31 mouse cellular contexts compared by ENCODE assay signal in the genomic region with DNA sequence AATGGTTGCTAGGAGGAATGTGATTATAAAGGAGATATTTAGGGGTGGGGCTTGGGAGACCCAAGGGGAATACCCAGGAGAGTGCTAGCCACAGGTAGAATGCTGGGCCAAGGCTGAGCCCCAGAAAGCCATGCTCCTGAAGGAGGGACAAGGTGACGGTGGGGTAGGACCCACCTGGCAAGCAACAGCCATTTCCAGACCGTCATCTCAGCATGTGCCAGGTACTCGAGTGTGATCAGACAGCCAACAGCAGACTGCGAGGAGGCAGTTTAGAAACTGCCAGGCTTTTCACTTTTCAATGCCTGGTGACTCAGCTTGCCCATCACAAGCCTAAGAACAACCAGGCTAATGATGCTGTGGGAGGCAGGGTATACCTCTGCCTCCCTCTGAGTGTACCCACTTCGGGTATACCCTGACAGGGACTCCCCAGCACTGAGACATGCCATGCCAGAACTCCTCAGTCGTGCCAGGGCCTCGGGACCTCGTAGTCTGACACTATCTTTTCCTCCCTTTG. TPM values are rescaled to one million over a fixed set of nuclear protein-coding genes. Genes with fewer than 3 reads are reported as not detected.
DNase-seq lines count a peak whose midpoint lies in the region; ATAC-seq and TF ChIP-seq lines count a peak whose summit lies in the region.
"Had no signal": no experiment of that assay in that cellular context is flagged by ENCODE, and none has a peak within 500 bp of the region (broad histone marks: within the 10 kb centered on the region; RNA-seq: fewer than 3 reads in every experiment).

No protein-coding gene starts in this region.

- DNase-seq in frontal cortex, postnatal 10 days (ENCODE audit: low spot score in 2 of 2) = no peak
- peak; percentile 37 to 40 for DNase-seq in cerebellum, adult 18-20 months
- DNase-seq in cerebellum, adult 8-10 months = peak; percentile 21
- no peak for DNase-seq in adrenal gland, adult 18-20 months (ENCODE audit: low spot score in 2 of 2)
- no peak for DNase-seq in kidney, adult 11 months
- DNase-seq: adrenal gland, postnatal 10 days; adrenal gland, postnatal 36 days; embryo, embryonic 11 days; gastrocnemius, adult 2 months; gastrocnemius, postnatal 36 days; heart, adult 2 months; heart, postnatal 14 days; heart, postnatal 4 days; kidney, adult 8-10 months had no signal

- no peak overlapping the region for H3K4me2 ChIP-seq in intestine, postnatal 0 days (replicated peaks; ENCODE audit: low read depth)
- H3K4me2 ChIP-seq: embryonic facial prominence, embryonic 13.5 days; forebrain, embryonic 12.5 days; forebrain, embryonic 15.5 days; heart, embryonic 13.5 days; hindbrain, embryonic 14.5 days had no signal

- H3K36me3 ChIP-seq in intestine, postnatal 0 days (ENCODE audit: control insufficient read depth, insufficient read depth) = peaks cover 52% of the 10 kb centered on the region; the same call in 1 of the 2 replicates

- 0 out of 2 replicates have a peak overlapping the region, but pooled peaks have one; percentile 14 for H3K27ac ChIP-seq in cortical plate, adult 2 months (ENCODE audit: insufficient read depth, low read length)
- no peak overlapping the region for H3K27ac ChIP-seq in intestine, postnatal 0 days (ENCODE audit: low read depth, low read length)
- H3K27ac ChIP-seq: embryonic facial prominence, embryonic 10.5 days; embryonic facial prominence, embryonic 13.5 days; forebrain, embryonic 12.5 days; forebrain, embryonic 15.5 days; gastrocnemius, adult 2 months; heart, adult 2 months; heart, embryonic 10.5 days; heart, embryonic 13.5 days; hindbrain, embryonic 14.5 days; hindbrain, postnatal 0 days had no signal

- H3K4me3 ChIP-seq in cortical plate, adult 2 months (ENCODE audit: insufficient read depth, low read length) = no peak overlapping the region
- H3K4me3 ChIP-seq in intestine, postnatal 0 days (ENCODE audit: low read depth, low read length) = no peak overlapping the region
- H3K4me3 ChIP-seq: embryonic facial prominence, embryonic 10.5 days; embryonic facial prominence, embryonic 13.5 days; erythroblast, embryonic 14.5 days; forebrain, embryonic 12.5 days; forebrain, embryonic 15.5 days; gastrocnemius, adult 2 months; heart, adult 2 months; heart, embryonic 10.5 days; heart, embryonic 13.5 days had no signal

- H3K27me3 ChIP-seq in intestine, postnatal 0 days (replicated peaks; ENCODE audit: control insufficient read depth, insufficient read depth, low read length) = no peaks in the 10 kb centered on the region
- H3K27me3 ChIP-seq: embryonic facial prominence, embryonic 13.5 days; forebrain, embryonic 12.5 days; forebrain, embryonic 15.5 days; heart, embryonic 13.5 days had no signal

- no peaks in the 10 kb centered on the region for H3K9me3 ChIP-seq in intestine, postnatal 0 days (ENCODE audit: control insufficient read depth)
- H3K9me3 ChIP-seq: embryonic facial prominence, embryonic 10.5 days; embryonic facial prominence, embryonic 13.5 days; forebrain, embryonic 12.5 days; forebrain, embryonic 15.5 days; heart, embryonic 10.5 days; heart, embryonic 13.5 days had no signal

- no peak overlapping the region for H3K9ac ChIP-seq in intestine, postnatal 0 days (ENCODE audit: low read depth, low read length)
- H3K9ac ChIP-seq: embryonic facial prominence, embryonic 13.5 days; forebrain, embryonic 12.5 days; forebrain, embryonic 15.5 days; heart, embryonic 13.5 days; hindbrain, embryonic 14.5 days had no signal

- TF ChIP-seq POLR2A in cortical plate, adult 2 months (IDR thresholded peaks at IDR 0.05; ENCODE audit: extremely low read depth, insufficient read depth, low read length) = 0 out of 2 replicates have a peak, but pooled peaks have one; percentile 24

- peak; percentile 41 for ATAC-seq in frontal cortex, adult (ENCODE audit: low TSS enrichment)
- ATAC-seq in intestine, postnatal 0 days = no peak
- ATAC-seq: activated CD4-positive, CD25-positive, alpha-beta regulatory T cell, adult 4 months; CD4-positive, CD25-positive, alpha-beta regulatory T cell, adult 4 months; forebrain, embryonic 15.5 days; hindbrain, postnatal 0 days; inflammation-experienced regulatory T-cells, adult 6 months; intestine, embryonic 16.5 days had no signal

- no peak for TF ChIP-seq CTCF in cortical plate, adult 2 months (IDR thresholded peaks at IDR 0.05; ENCODE audit: extremely low read depth, insufficient read depth, low read length)
- TF ChIP-seq CTCF in intestine, postnatal 0 days (IDR thresholded peaks at IDR 0.05; ENCODE audit: low read depth) = no peak

- no peaks in the 10 kb centered on the region for H3K4me1 ChIP-seq in cortical plate, adult 2 months (ENCODE audit: control insufficient read depth, insufficient read depth, low read length)
- no peaks in the 10 kb centered on the region for H3K4me1 ChIP-seq in intestine, postnatal 0 days (replicated peaks; ENCODE audit: control insufficient read depth, insufficient read depth, low read length)

- 92% methylated on average over 8 of the region's 8 CpGs for WGBS in intestine, postnatal 0 days

RNA-seq across cellular contexts. Expression of a gene that starts 10.1 kb away (rescaled TPM):
- 156 and 161 TPM in 2 replicates for polyA plus RNA-seq in cortical plate, adult 2 months (2012; rRNA removed)
- 4.2 and 4.4 TPM in 2 replicates for polyA plus RNA-seq in intestine, postnatal 0 days (2015; fragmentation: Nextera tagmentation; extraction: Ambion mirVana)
- total RNA-seq in adrenal gland, adult 18-20 months (2021) = 10 to 100 TPM; 18.6 to 20.0 TPM
- total RNA-seq: granulocyte monocyte progenitor cell, adult 5-6 weeks had no signal
- polyA plus RNA-seq: CD4-positive, CD25-positive, alpha-beta regulatory T cell, adult 4 months had no signal

Comparison
In these comparisons a context has a peak if more than half of its experiments do, and no peak if none do; other contexts are left out.
1. DNase-seq: peak in cerebellum, adult 18-20 months (2 of 2) and cerebellum, adult 8-10 months (single experiment); none in frontal cortex, postnatal 10 days (0 of 2), adrenal gland, adult 18-20 months (0 of 2) and kidney, adult 11 months (single experiment).
2. RNA of a gene that starts 10.1 kb away (polyA plus RNA-seq): 156 to 161 TPM in cortical plate, adult 2 months; 4.2 to 4.4 TPM in intestine, postnatal 0 days; every median in the first group is over 10 times any median in the second.